Mouse (Mus musculus) limb, embryonic 14.5 days (tissue): Measurements from ENCODE around the gene Plpp7. TPM values are rescaled to one million over a fixed set of nuclear protein-coding genes. Genes with fewer than 3 reads are reported as not detected.

ENCODE experiments used
- ATAC-seq: fragments of 200-750 bp; cut with Nextera tagmentation; 2 replicates; pipeline ENCODE4 v1.8.0; 2017; ENCODE audit warnings: low read depth, moderate number of reproducible peaks, moderate TSS enrichment; ENCODE audit not compliant: low FRiP score
- DNase-seq: peaks from one replicate; pipeline ENCODE4 v3.0.0-alpha.2; 2015; ENCODE audit warnings: low spot score
- H3K27ac ChIP-seq: fragments of 300-500 bp; sonication (generic); replicated peaks from 2 replicates; pipeline ENCODE4 v1.5.1; 2014; ENCODE audit warnings: low read depth, mild to moderate bottlenecking, low read length, moderate library complexity, mixed read lengths
- H3K27me3 ChIP-seq: fragments of 300-500 bp; sonication (generic); 2 replicates; pipeline ENCODE4 v1.6.1; 2014; ENCODE audit warnings: low read length, mixed read lengths; ENCODE audit not compliant: control insufficient read depth, insufficient read depth
- H3K36me3 ChIP-seq: fragments of 300-500 bp; sonication (generic); 2 replicates; pipeline ENCODE4 v1.6.1; 2014; ENCODE audit warnings: mild to moderate bottlenecking, low read length, moderate library complexity, mixed read lengths; ENCODE audit not compliant: control insufficient read depth, insufficient read depth
- H3K4me1 ChIP-seq: fragments of 300-500 bp; sonication (generic); 2 replicates; pipeline ENCODE4 v1.6.1; 2014; ENCODE audit warnings: antibody characterized with exemption, low read length, mixed read lengths; ENCODE audit not compliant: control insufficient read depth, insufficient read depth
- H3K4me2 ChIP-seq: fragments of 300-500 bp; sonication (generic); replicated peaks from 2 replicates; pipeline ENCODE4 v1.6.1; 2014; ENCODE audit warnings: low read depth, mild to moderate bottlenecking, low read length, moderate library complexity; ENCODE audit not compliant: severe bottlenecking
- H3K4me3 ChIP-seq: fragments of 300-500 bp; sonication (generic); replicated peaks from 2 replicates; pipeline ENCODE4 v1.5.1; 2014; ENCODE audit warnings: low read length
- H3K9ac ChIP-seq: fragments of 300-500 bp; sonication (generic); 2 replicates; pipeline ENCODE4 v1.6.1; 2014; ENCODE audit warnings: mild to moderate bottlenecking, low read depth, low read length, moderate library complexity; ENCODE audit not compliant: severe bottlenecking
- H3K9me3 ChIP-seq: fragments of 300-500 bp; sonication (generic); 2 replicates; pipeline ENCODE4 v1.6.1; 2016; ENCODE audit warnings: low read length; ENCODE audit not compliant: control insufficient read depth
- POLR2A ChIP-seq: fragments of 200-500 bp; IDR thresholded peaks from 2 replicates; pipeline ENCODE4 v1.8.0; 2012; ENCODE audit warnings: inconsistent platforms, mild to moderate bottlenecking, moderate library complexity, borderline replicate concordance; ENCODE audit not compliant: insufficient read depth, insufficient read length; ENCODE audit errors: extremely low read depth
- WGBS: fragments of 180-500 bp; shearing (Covaris S2); extraction: QIAGEN DNeasy Blood & Tissue Kit; methylation state at CpG from one replicate; pipeline ENCODE4 v1.1.7; 2014; 5-methylcytosine and 5-hydroxymethylcytosine counted together
- polyA plus RNA-seq, 2 experiments: library from polyadenylated mRNA; depleted of rRNA in 1 of 2; stranded (reverse) in 1 of 2; unstranded in 1 of 2; fragments of >200 nt; fragmentation: Nextera tagmentation in 1 of 2; extraction: Ambion mirVana in 1 of 2; gene quantifications; 2 replicates each; pipeline versions ENCODE4 v1.2.1 to v1.2.3; 2012 to 2014

Gene Plpp7
- polyA plus RNA-seq, 2 experiments, result 10.0 to 11.7 TPM

- no peak for TF ChIP-seq POLR2A
- no peak overlapping the region for H3K27ac ChIP-seq
- H3K4me1 ChIP-seq, result no peaks in the 10 kb centered on the region
- H3K4me3 ChIP-seq, result no peak overlapping the region
- WGBS, result 30% methylated on average over 6 of the region's 6 CpGs
- DNase-seq (peak; percentile 66), ATAC-seq (no peak)
- no peak overlapping the region for H3K9ac ChIP-seq
- no peaks in the 10 kb centered on the region for H3K9me3 ChIP-seq
- H3K27me3 ChIP-seq, result no peaks in the 10 kb centered on the region
- H3K4me2 ChIP-seq, result no peak overlapping the region
- no peaks in the 10 kb centered on the region for H3K36me3 ChIP-seq
Measured at GRCm38 (mm10) chr2:32130435-32130834, 35.1 kb downstream of the Plpp7 start.

GRCm38 (mm10) chr2:32131205-32131834, 36.0 kb downstream of the Plpp7 start:
- no peak for TF ChIP-seq POLR2A
- Histone ChIP-seq H3K4me3 (no peak overlapping the region), H3K27me3 (no peaks in the 10 kb centered on the region), H3K9ac (no peak overlapping the region), H3K36me3 (no peaks in the 10 kb centered on the region), H3K27ac (no peak overlapping the region), H3K4me1 (no peaks in the 10 kb centered on the region), H3K4me2 (no peak overlapping the region), H3K9me3 (no peaks in the 10 kb centered on the region)
- ATAC-seq, result no peak
- 82% methylated on average over 9 of the region's 9 CpGs for WGBS
- DNase-seq, result no peak

GRCm38 (mm10) chr2:32131866-32132566, 36.7 kb downstream of the Plpp7 start:
- Histone ChIP-seq H3K4me2 (no peak overlapping the region), H3K36me3 (no peaks in the 10 kb centered on the region), H3K27me3 (no peaks in the 10 kb centered on the region), H3K27ac (no peak overlapping the region), H3K4me1 (no peaks in the 10 kb centered on the region; the same call in 1 of the 2 replicates), H3K4me3 (no peak overlapping the region), H3K9ac (no peak overlapping the region), H3K9me3 (no peaks in the 10 kb centered on the region)
- 59% methylated on average over 6 of the region's 6 CpGs for WGBS
- DNase-seq, result no peak
- no peak for TF ChIP-seq POLR2A
- ATAC-seq, result no peak

GRCm38 (mm10) chr2:32132567-32132992, 37.3 kb downstream of the Plpp7 start:
- Histone ChIP-seq H3K9ac (no peak overlapping the region), H3K9me3 (no peaks in the 10 kb centered on the region), H3K4me1 (peaks cover 5% of the 10 kb centered on the region; the same call in 1 of the 2 replicates), H3K4me2 (no peak overlapping the region), H3K36me3 (no peaks in the 10 kb centered on the region), H3K4me3 (no peak overlapping the region), H3K27me3 (no peaks in the 10 kb centered on the region), H3K27ac (no peak overlapping the region)
- TF ChIP-seq POLR2A, result no peak
- 9% methylated on average over 12 of the region's 12 CpGs for WGBS
- ATAC-seq (no peak), DNase-seq (no peak)

- ATAC-seq, result no peak
- H3K9me3 ChIP-seq, result no peaks in the 10 kb centered on the region
Measured at GRCm38 (mm10) chr2:32134039-32134438, 38.7 kb downstream of the Plpp7 start.

More at GRCm38 (mm10) chr2:32134039-32134438, 38.7 kb downstream of the Plpp7 start:
- Histone ChIP-seq H3K4me2 (no peak overlapping the region), H3K27ac (no peak overlapping the region), H3K27me3 (no peaks in the 10 kb centered on the region), H3K4me1 (peaks cover 5% of the 10 kb centered on the region; the same call in 1 of the 2 replicates), H3K9ac (no peak overlapping the region), H3K4me3 (no peak overlapping the region), H3K36me3 (no peaks in the 10 kb centered on the region)
- 4% methylated on average over 2 of the region's 2 CpGs for WGBS
- no peak for TF ChIP-seq POLR2A
- peak; percentile 88 for DNase-seq
